Mouse (Mus musculus) kidney, postnatal 14 days (tissue): ENCODE results near the gene Hdac8.
A peak's percentile ranks its signal among the peaks of the same experiment; 100 is the strongest.

Source experiments
- DNase-seq: peaks from one replicate; pipeline ENCODE4 v3.0.0; 2022; ENCODE audit warnings: mixed read lengths

The Hdac8 gene

GRCm38 (mm10) chrX:102504644-102505481 is at the start of gene Hdac8:
Gene Hdac8, minus strand, starts transcription at chrX:102505359.
- peak; percentile 56 for DNase-seq

GRCm38 (mm10) chrX:102509205-102509604 is 4.0 kb upstream of the Hdac8 start:
- DNase-seq, result no peak

DNA sequence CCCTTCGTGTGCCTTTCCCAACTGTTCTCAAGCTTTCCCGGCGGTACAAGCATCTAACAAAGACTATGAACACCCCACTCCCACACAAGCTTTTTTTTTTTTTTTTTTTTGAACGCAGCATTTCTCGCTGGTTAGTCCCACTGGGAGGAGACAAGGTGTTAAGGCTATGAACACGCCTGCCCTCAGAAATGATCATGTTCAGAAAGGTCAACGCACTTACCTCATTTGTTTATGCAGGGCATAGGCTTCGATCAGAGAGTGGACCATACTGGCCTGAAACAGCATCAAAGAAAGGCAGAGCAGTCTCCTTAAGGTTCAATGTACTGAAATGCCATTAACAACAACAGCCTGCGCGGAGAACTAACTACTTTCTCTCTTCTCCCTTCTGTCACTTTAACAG is 980 bp downstream of the Hdac8 start:
- no peak for DNase-seq

DNA sequence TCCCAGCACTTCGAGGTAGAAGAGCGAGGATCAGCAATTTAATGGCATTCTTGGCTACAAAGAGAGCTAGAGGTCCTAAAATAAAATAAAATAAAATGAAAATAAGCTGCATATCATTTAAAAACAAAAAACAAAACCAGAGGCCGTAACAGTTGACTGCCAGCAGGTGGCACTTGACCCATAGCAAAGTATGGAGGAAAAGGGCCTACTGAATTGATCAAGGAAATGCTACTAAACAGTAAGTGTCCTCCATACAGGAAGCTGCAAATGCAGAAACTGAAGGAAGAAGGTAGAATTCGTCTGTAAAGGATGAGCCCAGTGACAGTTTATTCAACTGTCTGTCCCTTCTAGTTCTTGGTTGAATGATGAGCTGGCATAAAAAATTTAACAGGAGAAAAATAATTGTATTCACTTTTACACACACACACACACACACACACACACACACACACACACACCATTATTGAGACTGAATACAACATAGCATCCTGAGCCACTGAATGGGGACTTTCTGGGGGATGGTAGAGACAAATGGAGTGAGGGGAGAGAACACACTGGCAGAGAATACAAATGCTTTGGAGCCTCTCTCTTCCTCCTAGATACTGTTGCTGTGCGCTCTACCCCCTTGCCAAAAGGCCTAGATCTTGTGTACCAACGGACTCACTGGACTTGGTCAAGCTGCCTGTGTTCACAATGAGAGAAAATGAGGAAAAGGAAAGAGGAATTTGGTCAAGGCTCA is 11.0 kb downstream of the Hdac8 start:
- DNase-seq, result no peak

GRCm38 (mm10) chrX:102485575-102485974 is 19.6 kb downstream of the Hdac8 start:
- DNase-seq, result no peak

GRCm38 (mm10) chrX:102479665-102480064 is 25.5 kb downstream of the Hdac8 start:
- no peak for DNase-seq

DNA sequence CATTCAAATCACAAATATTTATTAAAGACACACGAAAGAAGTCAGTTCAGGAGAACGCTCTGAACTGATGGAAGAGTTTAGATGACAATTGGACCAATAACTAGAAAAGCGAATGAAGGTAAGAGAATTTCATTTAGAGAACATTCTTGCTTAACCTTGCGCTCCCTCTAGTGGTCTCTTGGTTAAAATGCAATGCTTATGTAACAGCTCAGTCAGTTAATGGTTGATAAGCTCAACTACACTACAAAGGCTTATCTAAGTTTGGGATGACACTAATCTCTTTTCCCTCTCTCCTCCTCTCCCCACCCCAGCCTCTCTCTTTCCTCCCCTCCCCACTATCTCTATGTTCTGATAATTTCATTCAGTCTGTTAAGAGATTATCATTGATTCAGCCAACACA is 26.2 kb downstream of the Hdac8 start:
- peak; percentile 38 for DNase-seq

DNA sequence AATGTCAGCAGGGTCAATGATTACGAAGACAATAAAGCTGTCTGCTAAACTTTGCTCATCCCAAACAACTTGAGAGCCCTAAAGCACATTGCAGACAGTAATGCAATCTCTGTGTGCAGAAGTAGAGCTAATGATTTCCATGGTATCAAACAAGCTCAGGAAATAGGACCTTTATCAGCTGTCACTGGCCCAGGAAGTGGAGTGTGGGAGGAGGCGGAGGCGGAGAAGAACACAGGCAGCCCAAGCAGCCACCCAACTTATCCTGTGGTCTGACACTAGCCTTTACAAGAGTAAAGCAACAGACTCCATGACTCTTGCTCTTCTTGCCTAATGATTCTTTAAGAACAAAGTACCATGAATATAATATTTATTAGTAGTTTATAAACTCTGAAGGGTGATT is 26.7 kb downstream of the Hdac8 start:
- no peak for DNase-seq

DNA sequence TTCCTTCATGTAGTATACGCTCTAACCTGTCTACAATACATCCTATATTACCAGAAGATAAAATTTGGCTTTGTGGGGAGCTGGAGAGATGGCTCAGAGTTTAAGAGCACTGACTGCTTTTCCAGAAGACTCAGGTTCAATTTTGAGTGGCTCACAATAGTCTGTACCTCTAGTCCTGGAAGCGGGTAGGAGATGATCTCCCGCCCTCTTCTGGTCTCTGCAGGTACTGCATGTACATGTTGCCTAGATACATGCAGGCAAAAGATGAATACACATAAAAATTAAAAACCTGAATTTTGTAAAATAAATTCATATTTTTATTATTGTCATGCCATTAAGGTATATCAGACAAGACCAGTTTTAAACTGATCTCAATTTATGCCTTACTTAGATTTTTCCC is 28.4 kb downstream of the Hdac8 start:
- DNase-seq, result peak; percentile 67

DNA sequence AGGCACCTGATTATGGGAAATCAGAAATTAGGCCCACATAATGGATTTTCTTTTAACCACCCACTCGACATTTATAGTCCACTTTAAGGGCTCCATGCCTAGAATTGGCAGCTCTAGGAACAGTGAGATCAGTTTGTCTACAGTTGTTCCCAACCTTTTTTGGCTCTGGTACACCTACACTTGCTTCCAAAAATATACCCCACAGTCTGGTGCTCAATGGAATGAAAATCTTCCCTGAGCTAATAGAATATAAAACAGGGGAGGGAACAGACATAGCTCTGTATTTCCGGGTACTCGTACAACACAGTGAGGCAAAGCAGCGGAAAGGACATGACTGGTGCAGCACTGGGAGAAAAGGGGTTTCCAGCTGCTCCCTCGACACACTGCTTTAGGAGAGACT is 29.6 kb downstream of the Hdac8 start:
- DNase-seq, result no peak

DNA sequence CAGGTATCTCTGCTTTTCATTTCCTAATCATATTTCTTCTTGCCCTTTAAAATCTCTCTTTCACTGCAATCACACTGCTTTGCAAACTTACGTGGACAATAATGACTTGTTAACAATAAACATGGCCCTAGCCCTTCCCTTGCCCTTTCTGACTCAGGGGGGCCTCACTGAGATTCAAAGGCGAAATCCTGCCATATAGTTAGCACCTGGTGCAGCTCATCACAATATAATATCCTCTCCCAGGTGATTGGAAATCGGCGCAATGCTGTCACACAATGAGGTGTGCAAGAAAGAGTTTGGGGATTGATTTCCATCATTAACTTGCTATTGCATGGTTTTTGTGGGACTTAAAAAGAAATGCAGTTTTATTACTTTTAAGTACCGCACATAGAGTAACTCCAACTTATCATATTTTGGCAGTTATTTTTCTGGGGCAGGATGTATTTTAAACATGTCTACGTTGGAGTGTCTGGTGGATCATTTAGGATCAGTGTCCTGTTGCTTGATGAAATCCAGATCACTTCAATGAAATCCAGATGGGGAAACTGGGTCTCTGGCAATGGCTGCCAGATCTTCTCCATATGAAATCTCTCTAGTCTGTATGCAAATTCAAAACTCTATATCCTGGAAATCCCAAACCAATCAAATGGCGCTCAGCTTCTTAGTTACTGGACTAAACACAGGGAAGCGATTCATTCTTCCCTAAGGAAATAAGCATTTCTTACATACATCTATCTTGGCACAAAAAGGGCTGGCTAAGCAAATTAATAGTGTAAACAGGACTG is 86.6 kb downstream of the Hdac8 start:
- DNase-seq, result no peak

- no peak for DNase-seq
Measured at GRCm38 (mm10) chrX:102416972-102417371, 88.2 kb downstream of the Hdac8 start.

DNA sequence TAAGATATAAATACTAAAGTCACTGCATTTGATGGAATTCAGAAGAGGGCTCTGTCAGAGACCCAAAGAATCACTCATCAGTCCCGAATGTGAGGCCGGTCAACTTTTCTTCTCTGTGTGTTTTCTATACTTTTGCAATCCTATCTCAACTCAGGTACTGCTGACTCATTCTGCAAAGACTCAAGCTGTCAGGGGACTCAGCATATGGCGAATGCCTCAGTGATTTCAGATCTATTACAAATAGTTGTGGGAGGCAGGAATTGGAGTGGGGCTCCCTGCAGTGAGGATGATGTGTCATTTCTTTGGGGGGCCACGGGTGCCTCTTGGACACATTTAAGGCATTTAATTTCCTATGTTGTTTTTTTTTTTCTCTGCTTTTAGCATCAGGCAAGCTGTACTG is 88.8 kb downstream of the Hdac8 start:
- no peak for DNase-seq

DNA sequence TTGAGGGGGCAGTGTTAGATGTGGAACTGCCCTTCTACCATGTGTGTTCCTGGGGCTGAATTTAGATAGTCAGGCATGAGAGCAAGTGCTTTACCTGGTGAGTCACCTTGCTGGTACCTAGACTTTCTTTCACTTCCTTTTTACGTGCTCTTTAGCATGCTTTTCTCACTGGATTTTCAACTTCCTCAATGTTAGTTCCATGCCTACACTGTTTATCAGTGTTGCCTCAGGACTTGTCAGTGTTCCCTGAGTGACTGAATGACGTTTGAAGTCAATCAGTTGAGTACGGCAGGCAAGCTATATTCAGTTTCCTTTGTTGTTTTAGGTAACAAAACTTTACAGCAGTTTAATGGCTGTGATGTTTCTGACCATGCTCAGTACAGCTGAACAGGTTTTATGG is 120.4 kb downstream of the Hdac8 start:
- DNase-seq, result no peak

DNA sequence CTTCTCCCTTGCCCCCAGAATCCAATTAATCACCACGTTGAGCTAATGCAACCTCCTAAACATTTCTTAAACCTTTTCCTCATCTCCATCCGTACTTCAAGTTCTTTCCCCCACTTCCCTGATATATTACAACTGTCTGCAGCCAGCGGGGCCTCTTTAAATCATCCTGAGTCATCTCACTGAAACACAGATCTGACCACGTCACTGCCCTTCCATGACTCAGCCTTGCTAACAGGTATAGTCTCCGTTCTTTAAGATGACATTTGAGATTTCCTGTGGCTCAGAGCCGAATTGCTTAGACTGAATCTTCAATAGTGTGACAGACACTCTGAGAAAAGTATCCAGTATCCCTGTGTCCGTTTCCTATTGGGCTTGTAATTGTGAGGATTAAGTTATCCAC is 122.0 kb downstream of the Hdac8 start:
- DNase-seq, result no peak

DNA sequence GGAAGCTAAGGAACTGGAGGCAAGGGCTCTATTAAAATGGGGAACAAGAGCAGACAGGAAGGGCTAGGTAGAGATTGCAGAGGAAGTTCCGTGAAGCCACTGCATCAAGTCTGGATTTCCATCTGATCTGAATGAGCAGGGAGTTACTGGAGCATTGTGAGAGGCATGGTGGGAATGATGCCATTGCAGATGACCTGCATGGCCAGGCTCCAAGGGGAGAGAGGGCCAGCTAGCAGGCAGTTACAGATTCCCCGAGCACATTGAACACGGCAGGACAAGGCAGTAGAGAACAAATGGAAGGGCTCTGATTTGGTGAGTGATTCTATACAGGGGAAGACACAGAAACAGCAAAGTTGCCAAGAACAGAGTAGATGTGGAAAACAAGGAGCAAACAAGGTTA is 138.6 kb downstream of the Hdac8 start:
- no peak for DNase-seq

DNA sequence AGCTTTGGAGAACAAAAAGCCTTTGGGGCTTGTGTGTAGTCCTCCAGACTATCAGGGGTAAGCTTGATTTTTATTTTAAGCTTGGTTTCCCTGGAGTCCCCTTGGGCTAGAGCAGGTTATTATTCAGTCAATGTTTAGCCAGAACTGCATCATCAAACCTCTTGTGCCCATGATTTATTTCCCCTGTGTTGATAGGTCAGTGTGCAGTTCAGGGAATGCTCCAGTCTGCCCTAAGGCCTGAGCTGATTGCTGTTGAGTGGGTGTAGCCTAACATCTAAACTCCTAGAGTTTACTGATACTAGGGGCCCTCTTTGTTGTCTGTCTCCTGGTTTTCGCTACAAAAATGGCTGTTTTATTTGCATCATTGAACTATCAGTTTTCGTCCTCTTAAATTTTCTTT is 142.9 kb downstream of the Hdac8 start:
- peak; percentile 2 for DNase-seq

DNA sequence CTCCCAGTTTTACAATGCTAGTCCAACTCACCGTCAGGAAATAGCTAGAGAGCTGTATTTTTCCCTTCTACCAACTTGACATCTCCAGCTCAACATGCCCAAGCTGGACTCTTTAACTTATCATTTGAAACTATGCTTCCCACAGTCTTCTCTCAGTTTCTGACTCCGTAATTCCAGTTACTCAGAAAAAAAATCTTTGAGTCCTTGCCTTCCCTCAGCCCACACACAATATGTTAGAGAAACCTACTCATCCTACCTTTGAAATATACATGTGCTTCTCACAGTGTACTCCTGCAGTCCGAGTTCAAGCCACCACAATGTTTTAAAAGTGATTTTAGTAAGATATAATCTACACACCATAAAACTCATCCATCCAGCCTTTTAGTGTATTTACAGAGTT is 151.7 kb downstream of the Hdac8 start:
- no peak for DNase-seq

- peak; percentile 6 for DNase-seq
Measured at GRCm38 (mm10) chrX:102349843-102350731, 155.1 kb downstream of the Hdac8 start.

DNA sequence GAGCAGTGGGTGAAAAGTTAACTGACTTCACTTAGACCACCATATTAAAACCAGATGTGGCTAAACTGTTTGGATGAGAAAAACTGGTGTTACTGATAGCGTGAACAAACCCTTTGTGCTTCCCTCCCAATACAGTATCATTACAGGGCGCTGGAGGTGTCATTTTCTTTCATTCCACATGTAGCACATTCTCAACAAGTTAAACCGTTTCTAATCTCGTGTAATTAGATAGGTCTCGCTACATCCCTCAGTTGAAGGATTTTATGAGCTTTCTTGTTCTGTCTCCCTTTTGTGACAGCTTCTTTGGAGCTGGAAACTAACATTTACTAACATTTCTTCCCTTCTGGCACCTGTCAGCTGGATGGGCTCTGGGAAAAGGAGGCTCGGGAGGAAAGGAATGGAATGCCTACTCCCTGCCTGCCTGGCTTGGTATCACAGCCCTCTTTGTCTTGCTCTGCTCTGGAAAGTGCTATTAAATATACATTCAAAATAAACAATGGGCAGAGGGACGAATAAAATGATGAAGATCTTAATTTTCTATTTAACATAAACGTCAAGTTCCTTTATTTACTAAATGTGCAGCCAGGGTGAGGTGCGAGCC is 156.2 kb downstream of the Hdac8 start:
- DNase-seq, result no peak

- no peak for DNase-seq
Measured at GRCm38 (mm10) chrX:102341688-102342087, 163.5 kb downstream of the Hdac8 start.
